Mouse (Mus musculus) heart, embryonic 11.5 days (tissue): ENCODE measurements around the gene Rapgef1. TPM values are rescaled to one million over a fixed set of nuclear protein-coding genes. Genes with fewer than 3 reads are reported as not detected.
A peak's percentile ranks its signal among the peaks of the same experiment; 100 is the strongest.

Source experiments
- ATAC-seq: fragments of 200-750 bp; cut with Nextera tagmentation; replicated peaks from 2 replicates; pipeline ENCODE4 v1.8.0; 2017; ENCODE audit warnings: moderate library complexity; ENCODE audit not compliant: insufficient number of reproducible peaks, low FRiP score, low TSS enrichment
- H3K27ac ChIP-seq: fragments of 300-500 bp; sonication (generic); 2 replicates; pipeline ENCODE4 v1.5.1; 2014; ENCODE audit warnings: mild to moderate bottlenecking, low read depth, low read length
- H3K27me3 ChIP-seq: fragments of 300-500 bp; sonication (generic); 2 replicates; pipeline ENCODE4 v1.6.1; 2014; ENCODE audit warnings: mild to moderate bottlenecking, low read length, mixed read lengths; ENCODE audit not compliant: control insufficient read depth, insufficient read depth
- H3K36me3 ChIP-seq: fragments of 300-500 bp; sonication (generic); 2 replicates; pipeline ENCODE4 v1.6.1; 2014; ENCODE audit warnings: mild to moderate bottlenecking, low read length, moderate library complexity, mixed read lengths; ENCODE audit not compliant: control insufficient read depth, insufficient read depth
- H3K4me1 ChIP-seq: fragments of 300-500 bp; sonication (generic); 2 replicates; pipeline ENCODE4 v1.6.1; 2014; ENCODE audit warnings: low read length; ENCODE audit not compliant: control insufficient read depth, insufficient read depth
- H3K4me2 ChIP-seq: fragments of 300-500 bp; sonication (generic); 2 replicates; pipeline ENCODE4 v1.6.1; 2014; ENCODE audit warnings: mild to moderate bottlenecking, moderate library complexity
- H3K4me3 ChIP-seq: fragments of 300-500 bp; sonication (generic); 2 replicates; pipeline ENCODE4 v1.5.1; 2014; ENCODE audit warnings: low read depth, low read length
- H3K9ac ChIP-seq: fragments of 300-500 bp; sonication (generic); 2 replicates; pipeline ENCODE4 v1.6.1; 2014; ENCODE audit warnings: mild to moderate bottlenecking, low read depth, low read length, moderate library complexity
- H3K9me3 ChIP-seq: fragments of 300-500 bp; sonication (generic); replicated peaks from 2 replicates; pipeline ENCODE4 v1.6.1; 2016; ENCODE audit warnings: low read length; ENCODE audit not compliant: control insufficient read depth
- WGBS: fragments of 180-500 bp; shearing (Covaris S2); extraction: QIAGEN DNeasy Blood & Tissue Kit; methylation state at CpG from one replicate; pipeline ENCODE4 v1.1.7; 2014; ENCODE audit not compliant: insufficient replicate concordance; 5-methylcytosine and 5-hydroxymethylcytosine counted together
- polyA plus RNA-seq: library from polyadenylated mRNA; unstranded; fragments of >200 nt; fragmentation: Nextera tagmentation; extraction: Ambion mirVana; gene quantifications from 2 replicates; pipeline ENCODE4 v1.2.1, GENCODE M21; 2014

The Rapgef1 gene
- polyA plus RNA-seq, 1 experiment from 2014 or later, result 9.1 TPM

DNA sequence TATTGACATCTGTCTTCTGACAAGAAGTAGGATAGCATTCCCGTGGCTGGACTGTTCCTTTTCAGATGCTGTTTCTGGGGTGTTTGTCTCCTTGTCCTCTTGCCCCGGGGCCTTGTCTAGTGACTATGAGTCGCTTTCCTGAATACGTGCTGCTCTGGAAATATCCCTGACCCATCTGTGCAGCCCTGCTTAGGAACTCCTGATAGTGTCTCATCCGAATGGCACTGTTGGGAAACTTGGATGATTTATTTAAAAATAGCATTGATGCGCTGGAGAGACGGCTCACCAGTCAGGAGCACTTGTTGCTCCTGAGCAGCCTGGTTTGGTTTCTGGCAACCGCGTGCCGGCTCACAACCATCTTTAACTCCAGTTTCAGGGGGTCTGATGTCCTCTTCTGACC, 1.6 kb downstream of the Rapgef1 start:
- Histone ChIP-seq H3K4me2 (peak overlapping the region; percentile 90), H3K27ac (no peak overlapping the region), H3K4me1 (peaks cover 46% of the 10 kb centered on the region), H3K9me3 (no peaks in the 10 kb centered on the region), H3K27me3 (no peaks in the 10 kb centered on the region), H3K36me3 (no peaks in the 10 kb centered on the region), H3K9ac (no peak overlapping the region; the same call in 1 of the 2 replicates), H3K4me3 (peak overlapping the region; percentile 81; the same call in 1 of the 2 replicates)
- ATAC-seq, result no peak
- 57% methylated on average over 10 of the region's 10 CpGs for WGBS

- H3K27ac ChIP-seq, result no peak overlapping the region
- H3K4me2 ChIP-seq, result peak overlapping the region; percentile 90; the same call in 1 of the 2 replicates
- ATAC-seq, result no peak
- no peaks in the 10 kb centered on the region for H3K36me3 ChIP-seq
- peaks cover 46% of the 10 kb centered on the region for H3K4me1 ChIP-seq
- no peaks in the 10 kb centered on the region for H3K27me3 ChIP-seq
- WGBS, result 76% methylated on average over 3 of the region's 3 CpGs
- H3K4me3 ChIP-seq, result no peak overlapping the region
- no peak overlapping the region; the same call in 1 of the 2 replicates for H3K9ac ChIP-seq
- no peaks in the 10 kb centered on the region for H3K9me3 ChIP-seq
Observed at GRCm38 (mm10) chr2:29621636-29622035, 2.1 kb downstream of the Rapgef1 start.

GRCm38 (mm10) chr2:29622126-29623005, 2.8 kb downstream of the Rapgef1 start:
- Histone ChIP-seq H3K4me2 (no peak overlapping the region), H3K9me3 (no peaks in the 10 kb centered on the region), H3K4me1 (peaks cover 46% of the 10 kb centered on the region), H3K9ac (no peak overlapping the region), H3K27ac (no peak overlapping the region), H3K36me3 (no peaks in the 10 kb centered on the region), H3K27me3 (no peaks in the 10 kb centered on the region), H3K4me3 (no peak overlapping the region)
- no peak for ATAC-seq
- 87% methylated on average over 10 of the region's 10 CpGs for WGBS

DNA sequence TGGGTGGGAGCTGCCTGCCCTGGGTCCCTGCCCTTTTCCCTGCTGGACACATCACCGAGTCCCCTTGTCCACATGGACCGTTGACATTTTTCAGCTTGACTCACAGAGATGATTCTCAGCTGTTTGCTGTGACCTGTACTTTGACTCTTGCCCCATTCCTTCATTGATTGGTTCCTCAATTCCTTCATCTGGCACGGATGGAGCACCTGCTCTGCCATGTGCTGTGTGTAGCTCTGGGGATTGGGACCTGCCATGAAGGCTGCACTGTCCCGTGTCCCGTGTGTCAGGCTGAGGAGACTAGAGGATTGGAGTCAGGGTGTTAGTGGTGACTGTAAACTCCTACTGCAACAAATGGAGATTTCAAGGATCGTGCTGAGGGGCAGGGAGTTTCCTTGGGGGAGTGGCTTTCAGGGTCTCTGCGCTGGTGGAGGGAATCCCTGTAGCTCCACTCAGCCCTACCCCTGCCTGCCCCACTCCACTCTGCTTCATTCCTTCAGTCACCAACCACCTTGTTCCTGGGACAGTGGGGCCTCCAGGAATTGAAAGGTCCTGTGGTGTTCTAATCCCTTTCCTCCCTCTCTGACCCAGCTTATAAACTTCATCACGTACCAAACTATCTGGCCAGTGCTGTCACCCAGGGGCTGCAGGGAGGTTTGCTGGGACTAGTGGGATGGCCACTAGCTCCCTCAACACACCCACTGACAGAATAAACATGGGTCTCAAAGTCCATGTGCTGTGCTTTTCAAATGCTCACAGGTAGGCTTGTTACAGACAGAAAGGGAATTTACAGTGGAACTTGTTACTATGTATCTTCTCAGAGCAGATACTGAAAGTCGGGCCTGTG, 3.9 kb downstream of the Rapgef1 start:
- H3K36me3 ChIP-seq, result no peaks in the 10 kb centered on the region
- H3K27me3 ChIP-seq, result no peaks in the 10 kb centered on the region
- no peaks in the 10 kb centered on the region for H3K9me3 ChIP-seq
- H3K9ac ChIP-seq, result no peak overlapping the region
- H3K4me2 ChIP-seq, result no peak overlapping the region
- H3K4me3 ChIP-seq, result no peak overlapping the region
- H3K4me1 ChIP-seq, result peaks cover 55% of the 10 kb centered on the region
- H3K27ac ChIP-seq, result no peak overlapping the region
- no peak for ATAC-seq
- 65% methylated on average over 9 of the region's 9 CpGs for WGBS

DNA sequence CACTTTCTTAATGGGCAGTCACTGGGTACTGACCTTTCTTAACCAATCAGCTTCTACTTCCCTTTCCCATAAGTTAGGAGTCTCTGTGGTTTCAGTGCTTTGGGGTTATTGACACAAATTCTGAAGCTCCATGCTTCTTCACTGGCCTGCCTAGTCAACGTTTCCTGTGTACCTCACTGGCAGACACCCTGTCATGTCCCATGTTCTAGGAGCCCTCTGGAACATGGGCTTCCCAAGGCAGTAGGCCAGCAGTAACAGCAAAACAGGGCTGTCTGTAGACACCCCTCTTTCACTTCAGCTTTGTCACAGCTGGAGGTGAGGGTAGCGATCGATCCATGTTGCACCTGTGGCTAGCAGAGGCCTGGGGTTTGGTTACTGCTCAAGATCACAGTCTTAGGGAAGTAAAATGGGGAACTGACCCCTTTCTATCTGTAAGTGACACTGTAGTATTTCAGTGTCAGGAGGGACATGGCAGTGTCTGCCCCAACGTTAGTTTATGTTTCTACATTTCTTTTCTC, 4.6 kb downstream of the Rapgef1 start:
- no peak overlapping the region for H3K27ac ChIP-seq
- no peak overlapping the region for H3K4me2 ChIP-seq
- H3K4me1 ChIP-seq, result peaks cover 61% of the 10 kb centered on the region
- WGBS, result 71% methylated on average over 4 of the region's 4 CpGs
- no peaks in the 10 kb centered on the region for H3K36me3 ChIP-seq
- H3K27me3 ChIP-seq, result no peaks in the 10 kb centered on the region
- no peak overlapping the region for H3K4me3 ChIP-seq
- no peak for ATAC-seq
- H3K9ac ChIP-seq, result no peak overlapping the region
- no peaks in the 10 kb centered on the region for H3K9me3 ChIP-seq

GRCm38 (mm10) chr2:29624739-29625138, 5.2 kb downstream of the Rapgef1 start:
- H3K9me3 ChIP-seq, result no peaks in the 10 kb centered on the region
- no peak overlapping the region; the same call in 1 of the 2 replicates for H3K9ac ChIP-seq
- 42% methylated on average over 5 of the region's 5 CpGs for WGBS
- no peaks in the 10 kb centered on the region for H3K27me3 ChIP-seq
- H3K27ac ChIP-seq, result peak overlapping the region; percentile 63
- no peaks in the 10 kb centered on the region for H3K36me3 ChIP-seq
- H3K4me1 ChIP-seq, result peaks cover 67% of the 10 kb centered on the region
- no peak overlapping the region for H3K4me3 ChIP-seq
- no peak for ATAC-seq
- H3K4me2 ChIP-seq, result no peak overlapping the region

GRCm38 (mm10) chr2:29625573-29626200, 6.2 kb downstream of the Rapgef1 start:
- 94% methylated on average over 8 of the region's 8 CpGs for WGBS
- Histone ChIP-seq H3K9me3 (no peaks in the 10 kb centered on the region), H3K4me2 (no peak overlapping the region), H3K4me3 (no peak overlapping the region), H3K27me3 (no peaks in the 10 kb centered on the region), H3K36me3 (no peaks in the 10 kb centered on the region), H3K4me1 (peaks cover 71% of the 10 kb centered on the region), H3K9ac (no peak overlapping the region), H3K27ac (no peak overlapping the region)
- no peak for ATAC-seq

- peaks cover 62% of the 10 kb centered on the region for H3K4me1 ChIP-seq
- no peak overlapping the region for H3K4me2 ChIP-seq
- H3K9me3 ChIP-seq, result no peaks in the 10 kb centered on the region
- H3K27me3 ChIP-seq, result no peaks in the 10 kb centered on the region
- H3K36me3 ChIP-seq, result no peaks in the 10 kb centered on the region
- H3K4me3 ChIP-seq, result no peak overlapping the region
- H3K27ac ChIP-seq, result no peak overlapping the region
- no peak overlapping the region for H3K9ac ChIP-seq
- 90% methylated on average over 3 of the region's 3 CpGs for WGBS
- no peak for ATAC-seq
Observed at GRCm38 (mm10) chr2:29627337-29627736, 7.8 kb downstream of the Rapgef1 start.
